Mouse (Mus musculus): ENCODE data around the gene Arglu1. TPM values are rescaled to one million over a fixed set of nuclear protein-coding genes. Genes with fewer than 3 reads are reported as not detected.

The Arglu1 gene
- polyA plus RNA-seq, 1 experiment from 2014 or later = 114 TPM

- Histone ChIP-seq H3K4me3 (ENCODE audit: low read depth, low read length) (peak overlapping the region; percentile 98), H3K36me3 (ENCODE audit: control insufficient read depth, insufficient read depth, low read length) (0 out of 2 replicates have a peak, but pooled peaks cover 3% of the 10 kb centered on the region), H3K9me3 (replicated peaks; ENCODE audit: control insufficient read depth, low read length) (no peaks in the 10 kb centered on the region), H3K4me1 (ENCODE audit: control insufficient read depth, insufficient read depth, low read length) (peaks cover 65% of the 10 kb centered on the region), H3K9ac (ENCODE audit: low read length) (peak overlapping the region; percentile 99), H3K27me3 (replicated peaks; ENCODE audit: control insufficient read depth, insufficient read depth, low read length) (no peaks in the 10 kb centered on the region), H3K27ac (ENCODE audit: low read depth, low read length) (peak overlapping the region; percentile 97), H3K4me2 (ENCODE audit: low read length) (peak overlapping the region; percentile 89)
- WGBS = 2% methylated on average over 12 of the region's 12 CpGs
- DNase-seq (ENCODE audit: low spot score) = peak; percentile 78
- peak; percentile 5; the same call in 1 of the 2 replicates for ATAC-seq
Observed at GRCm38 (mm10) chr8:8653906-8654489, 36.3 kb downstream of the Arglu1 start.

GRCm38 (mm10) chr8:8653343-8653742 is 37.0 kb downstream of the Arglu1 start:
- Histone ChIP-seq H3K9ac (ENCODE audit: low read length) (peak overlapping the region; percentile 99), H3K27me3 (replicated peaks; ENCODE audit: control insufficient read depth, insufficient read depth, low read length) (no peaks in the 10 kb centered on the region), H3K27ac (ENCODE audit: low read depth, low read length) (peak overlapping the region; percentile 97), H3K4me2 (ENCODE audit: low read length) (peak overlapping the region; percentile 89), H3K36me3 (ENCODE audit: control insufficient read depth, insufficient read depth, low read length) (0 out of 2 replicates have a peak, but pooled peaks cover 8% of the 10 kb centered on the region), H3K4me1 (ENCODE audit: control insufficient read depth, insufficient read depth, low read length) (peaks cover 71% of the 10 kb centered on the region), H3K9me3 (replicated peaks; ENCODE audit: control insufficient read depth, low read length) (no peaks in the 10 kb centered on the region), H3K4me3 (ENCODE audit: low read depth, low read length) (peak overlapping the region; percentile 98)
- WGBS = 18% methylated on average over 5 of the region's 5 CpGs
- no peak for ATAC-seq
- no peak for DNase-seq (ENCODE audit: low spot score)

- 74% methylated on average over 4 of the region's 4 CpGs for WGBS
- ATAC-seq = no peak
- H3K27ac ChIP-seq (ENCODE audit: low read depth, low read length) = 0 out of 2 replicates have a peak overlapping the region, but pooled peaks have one; percentile 2
- H3K4me3 ChIP-seq (ENCODE audit: low read depth, low read length) = no peak overlapping the region
- H3K4me2 ChIP-seq (ENCODE audit: low read length) = peak overlapping the region; percentile 89
- peaks cover 81% of the 10 kb centered on the region for H3K4me1 ChIP-seq (ENCODE audit: control insufficient read depth, insufficient read depth, low read length)
- H3K9me3 ChIP-seq (replicated peaks; ENCODE audit: control insufficient read depth, low read length) = no peaks in the 10 kb centered on the region
- no peak overlapping the region; the same call in 1 of the 2 replicates for H3K9ac ChIP-seq (ENCODE audit: low read length)
- 0 out of 2 replicates have a peak, but pooled peaks cover 8% of the 10 kb centered on the region for H3K36me3 ChIP-seq (ENCODE audit: control insufficient read depth, insufficient read depth, low read length)
- DNase-seq (ENCODE audit: low spot score) = no peak
- H3K27me3 ChIP-seq (replicated peaks; ENCODE audit: control insufficient read depth, insufficient read depth, low read length) = no peaks in the 10 kb centered on the region
Observed at GRCm38 (mm10) chr8:8652388-8652787, 37.9 kb downstream of the Arglu1 start.

GRCm38 (mm10) chr8:8649944-8650343 is 40.4 kb downstream of the Arglu1 start:
- peak overlapping the region; percentile 25 for H3K9ac ChIP-seq (ENCODE audit: low read length)
- peak overlapping the region; percentile 10; the same call in 1 of the 2 replicates for H3K4me3 ChIP-seq (ENCODE audit: low read depth, low read length)
- H3K27ac ChIP-seq (ENCODE audit: low read depth, low read length) = peak overlapping the region; percentile 78
- H3K4me2 ChIP-seq (ENCODE audit: low read length) = peak overlapping the region; percentile 89
- peaks cover 9% of the 10 kb centered on the region; the same call in 1 of the 2 replicates for H3K36me3 ChIP-seq (ENCODE audit: control insufficient read depth, insufficient read depth, low read length)
- DNase-seq (ENCODE audit: low spot score) (peak; percentile 92), ATAC-seq (peak; percentile 54)
- no peaks in the 10 kb centered on the region for H3K27me3 ChIP-seq (replicated peaks; ENCODE audit: control insufficient read depth, insufficient read depth, low read length)
- H3K9me3 ChIP-seq (replicated peaks; ENCODE audit: control insufficient read depth, low read length) = no peaks in the 10 kb centered on the region
- 18% methylated on average over 8 of the region's 8 CpGs for WGBS
- peaks cover 89% of the 10 kb centered on the region for H3K4me1 ChIP-seq (ENCODE audit: control insufficient read depth, insufficient read depth, low read length)

- no peak for DNase-seq (ENCODE audit: low spot score)
Observed at GRCm38 (mm10) chr8:8649536-8649935, 40.8 kb downstream of the Arglu1 start.

GRCm38 (mm10) chr8:8648686-8649085 is 41.6 kb downstream of the Arglu1 start:
- peaks cover 9% of the 10 kb centered on the region; the same call in 1 of the 2 replicates for H3K36me3 ChIP-seq (ENCODE audit: control insufficient read depth, insufficient read depth, low read length)
- no peak for ATAC-seq
- 0 out of 2 replicates have a peak overlapping the region, but pooled peaks have one; percentile 2 for H3K4me3 ChIP-seq (ENCODE audit: low read depth, low read length)
- peaks cover 87% of the 10 kb centered on the region for H3K4me1 ChIP-seq (ENCODE audit: control insufficient read depth, insufficient read depth, low read length)
- H3K9me3 ChIP-seq (replicated peaks; ENCODE audit: control insufficient read depth, low read length) = no peaks in the 10 kb centered on the region
- H3K4me2 ChIP-seq (ENCODE audit: low read length) = peak overlapping the region; percentile 12; the same call in 1 of the 2 replicates
- H3K27me3 ChIP-seq (replicated peaks; ENCODE audit: control insufficient read depth, insufficient read depth, low read length) = no peaks in the 10 kb centered on the region
- H3K27ac ChIP-seq (ENCODE audit: low read depth, low read length) = no peak overlapping the region
- H3K9ac ChIP-seq (ENCODE audit: low read length) = no peak overlapping the region
- WGBS = 45% methylated on average over 7 of the region's 7 CpGs
- DNase-seq (ENCODE audit: low spot score) = peak; percentile 37

More at GRCm38 (mm10) chr8:8649536-8649935, 40.8 kb downstream of the Arglu1 start:
- peak overlapping the region; percentile 10; the same call in 1 of the 2 replicates for H3K4me3 ChIP-seq (ENCODE audit: low read depth, low read length)
- no peak for ATAC-seq
- H3K4me1 ChIP-seq (ENCODE audit: control insufficient read depth, insufficient read depth, low read length) = peaks cover 88% of the 10 kb centered on the region
- peak overlapping the region; percentile 25 for H3K9ac ChIP-seq (ENCODE audit: low read length)
- peak overlapping the region; percentile 78 for H3K27ac ChIP-seq (ENCODE audit: low read depth, low read length)
- 70% methylated on average over 3 of the region's 3 CpGs for WGBS
- peak overlapping the region; percentile 89; the same call in 1 of the 2 replicates for H3K4me2 ChIP-seq (ENCODE audit: low read length)
- H3K9me3 ChIP-seq (replicated peaks; ENCODE audit: control insufficient read depth, low read length) = no peaks in the 10 kb centered on the region
- H3K27me3 ChIP-seq (replicated peaks; ENCODE audit: control insufficient read depth, insufficient read depth, low read length) = no peaks in the 10 kb centered on the region
- H3K36me3 ChIP-seq (ENCODE audit: control insufficient read depth, insufficient read depth, low read length) = peaks cover 9% of the 10 kb centered on the region; the same call in 1 of the 2 replicates

- H3K27me3 ChIP-seq (replicated peaks; ENCODE audit: control insufficient read depth, insufficient read depth, low read length) = no peaks in the 10 kb centered on the region
Observed at GRCm38 (mm10) chr8:8647824-8648223, 42.5 kb downstream of the Arglu1 start.

GRCm38 (mm10) chr8:8647319-8647718 is 43.0 kb downstream of the Arglu1 start:
- WGBS = 36% methylated on average over 3 of the region's 3 CpGs
- ATAC-seq = no peak
- peaks cover 9% of the 10 kb centered on the region; the same call in 1 of the 2 replicates for H3K36me3 ChIP-seq (ENCODE audit: control insufficient read depth, insufficient read depth, low read length)
- H3K4me2 ChIP-seq (ENCODE audit: low read length) = no peak overlapping the region
- H3K9ac ChIP-seq (ENCODE audit: low read length) = no peak overlapping the region
- no peaks in the 10 kb centered on the region for H3K9me3 ChIP-seq (replicated peaks; ENCODE audit: control insufficient read depth, low read length)
- peaks cover 73% of the 10 kb centered on the region for H3K4me1 ChIP-seq (ENCODE audit: control insufficient read depth, insufficient read depth, low read length)
- H3K27me3 ChIP-seq (replicated peaks; ENCODE audit: control insufficient read depth, insufficient read depth, low read length) = no peaks in the 10 kb centered on the region
- peak; percentile 52 for DNase-seq (ENCODE audit: low spot score)
- H3K27ac ChIP-seq (ENCODE audit: low read depth, low read length) = no peak overlapping the region
- no peak overlapping the region for H3K4me3 ChIP-seq (ENCODE audit: low read depth, low read length)

More at GRCm38 (mm10) chr8:8647824-8648223, 42.5 kb downstream of the Arglu1 start:
- Histone ChIP-seq H3K27ac (ENCODE audit: low read depth, low read length) (no peak overlapping the region), H3K9me3 (replicated peaks; ENCODE audit: control insufficient read depth, low read length) (no peaks in the 10 kb centered on the region), H3K4me3 (ENCODE audit: low read depth, low read length) (no peak overlapping the region), H3K36me3 (ENCODE audit: control insufficient read depth, insufficient read depth, low read length) (peaks cover 9% of the 10 kb centered on the region; the same call in 1 of the 2 replicates), H3K9ac (ENCODE audit: low read length) (no peak overlapping the region; the same call in 1 of the 2 replicates), H3K4me2 (ENCODE audit: low read length) (0 out of 2 replicates have a peak overlapping the region, but pooled peaks have one; percentile 4), H3K4me1 (ENCODE audit: control insufficient read depth, insufficient read depth, low read length) (peaks cover 78% of the 10 kb centered on the region)
- 53% methylated on average over 7 of the region's 7 CpGs for WGBS
- ATAC-seq (no peak), DNase-seq (ENCODE audit: low spot score) (no peak)
